Mouse (Mus musculus) bone marrow, adult 2 months (tissue): ENCODE results near the gene Tgfb1i1.

Experiments used
- CTCF ChIP-seq: fragments of 200-500 bp; IDR thresholded peaks from 2 replicates; pipeline ENCODE4 v1.5.1; 2011; ENCODE audit warnings: low read length, control low read depth; ENCODE audit not compliant: control insufficient read depth, insufficient read depth
- POLR2A ChIP-seq: fragments of 200-500 bp; IDR thresholded peaks from 2 replicates; pipeline ENCODE4 v1.6.1; 2011; ENCODE audit warnings: low read depth, mild to moderate bottlenecking, control low read depth, low read length, borderline replicate concordance; ENCODE audit not compliant: control insufficient read depth

DNA sequence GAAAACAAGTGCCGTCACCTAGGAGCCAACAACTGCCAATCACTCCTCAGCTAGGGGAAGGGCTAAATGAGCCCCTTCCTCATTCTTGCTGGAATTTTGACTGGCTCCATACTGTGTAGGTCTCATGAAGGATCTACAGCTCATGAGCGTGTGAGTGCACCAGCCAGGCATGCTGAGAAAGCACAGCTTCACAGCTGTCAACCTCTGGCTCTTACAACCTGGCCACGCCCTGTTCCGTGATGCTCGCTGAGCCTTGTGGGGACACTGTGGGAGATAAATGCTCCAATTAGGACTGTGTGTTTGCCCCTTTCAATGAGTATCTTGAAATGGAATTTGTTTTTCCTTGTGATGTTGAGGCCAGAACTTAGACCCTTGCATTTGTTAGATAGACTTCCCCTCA, 3.4 kb downstream of the Tgfb1i1 start:
- TF ChIP-seq CTCF: no peak
- TF ChIP-seq POLR2A: no peak
